Mouse (Mus musculus) lung, embryonic 14.5 days (tissue): ENCODE measurements around the gene Dld. TPM values are rescaled to one million over a fixed set of nuclear protein-coding genes. Genes with fewer than 3 reads are reported as not detected.

ENCODE experiments used
- ATAC-seq: fragments of 200-750 bp; cut with Nextera tagmentation; 2 replicates; pipeline ENCODE4 v1.8.0; 2017; ENCODE audit warnings: mild to moderate bottlenecking, moderate TSS enrichment, moderate library complexity; ENCODE audit not compliant: insufficient read depth
- DNase-seq: peaks from one replicate; pipeline ENCODE4 v3.0.0-alpha.2; 2015
- H3K27ac ChIP-seq: fragments of 300-500 bp; sonication (generic); 2 replicates; pipeline ENCODE4 v1.5.1; 2014; ENCODE audit warnings: low read depth, mild to moderate bottlenecking, moderate library complexity
- H3K27me3 ChIP-seq: fragments of 300-500 bp; sonication (generic); 2 replicates; pipeline ENCODE4 v1.6.1; 2014; ENCODE audit warnings: low read length, control low read depth; ENCODE audit not compliant: insufficient read depth
- H3K36me3 ChIP-seq: fragments of 300-500 bp; sonication (generic); 2 replicates; pipeline ENCODE4 v1.6.1; 2014; ENCODE audit warnings: control low read depth; ENCODE audit not compliant: insufficient read depth
- H3K4me1 ChIP-seq: fragments of 300-500 bp; sonication (generic); 2 replicates; pipeline ENCODE4 v1.6.1; 2014; ENCODE audit warnings: antibody characterized with exemption, control low read depth; ENCODE audit not compliant: insufficient read depth
- H3K4me2 ChIP-seq: fragments of 300-500 bp; sonication (generic); 2 replicates; pipeline ENCODE4 v1.6.1; 2014; ENCODE audit warnings: mild to moderate bottlenecking
- H3K4me3 ChIP-seq: fragments of 300-500 bp; sonication (generic); 2 replicates; pipeline ENCODE4 v1.5.1; 2014; ENCODE audit warnings: low read depth, low read length
- H3K9ac ChIP-seq: fragments of 300-500 bp; sonication (generic); 2 replicates; pipeline ENCODE4 v1.6.1; 2014
- H3K9me3 ChIP-seq: fragments of 300-500 bp; sonication (generic); 2 replicates; pipeline ENCODE4 v1.6.1; 2016; ENCODE audit warnings: low read depth, low read length, control low read depth
- CTCF ChIP-seq: IDR thresholded peaks from 2 replicates; pipeline ENCODE4 v1.5.1; 2016; ENCODE audit warnings: antibody characterized with exemption, low read depth
- WGBS: fragments of 180-500 bp; shearing (Covaris S2); extraction: QIAGEN DNeasy Blood & Tissue Kit; methylation state at CpG from one replicate; pipeline ENCODE4 v1.1.7; 2014; 5-methylcytosine and 5-hydroxymethylcytosine counted together
- polyA plus RNA-seq: library from polyadenylated mRNA; unstranded; fragments of >200 nt; fragmentation: Nextera tagmentation; extraction: Ambion mirVana; gene quantifications from 2 replicates; pipeline ENCODE4 v1.2.1, GENCODE M21; 2014

Dld gene
- polyA plus RNA-seq, 1 experiment from 2014 or later, result 124 TPM

DNA sequence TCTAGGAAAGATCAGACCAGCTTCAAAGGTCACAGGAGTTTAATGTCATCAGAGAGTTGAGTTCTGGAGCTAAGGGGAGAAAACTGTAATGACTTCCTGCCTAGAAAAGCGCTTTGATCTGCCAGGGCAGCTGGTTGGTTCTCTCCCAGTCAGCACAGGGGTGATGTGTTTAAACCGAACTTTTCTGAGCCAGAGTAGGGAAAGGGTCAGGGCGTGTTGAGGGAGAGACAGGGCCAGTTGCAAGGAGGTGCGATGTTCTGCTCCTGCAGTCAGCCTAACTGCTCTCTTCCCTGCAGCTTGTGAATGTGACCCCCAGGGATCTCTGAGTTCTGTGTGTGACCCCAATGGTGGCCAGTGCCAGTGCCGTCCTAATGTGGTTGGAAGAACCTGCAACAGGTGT, 49.0 kb downstream of the Dld start:
- Histone ChIP-seq H3K4me2 (no peak overlapping the region), H3K27ac (no peak overlapping the region), H3K36me3 (peaks cover 100% of the 10 kb centered on the region), H3K27me3 (no peaks in the 10 kb centered on the region), H3K9me3 (no peaks in the 10 kb centered on the region), H3K4me1 (no peaks in the 10 kb centered on the region), H3K9ac (no peak overlapping the region), H3K4me3 (no peak overlapping the region)
- TF ChIP-seq CTCF, result no peak
- no peak for DNase-seq
- 66% methylated on average over 5 of the region's 5 CpGs for WGBS
- ATAC-seq, result 0 out of 2 replicates have a peak, but pooled peaks have one; percentile 15

- no peak; the same call in 1 of the 2 replicates for TF ChIP-seq CTCF
- peaks cover 99% of the 10 kb centered on the region for H3K36me3 ChIP-seq
- ATAC-seq (no peak), DNase-seq (no peak)
- 92% methylated on average over 9 of the region's 9 CpGs for WGBS
- no peaks in the 10 kb centered on the region for H3K27me3 ChIP-seq
- no peak overlapping the region for H3K4me2 ChIP-seq
- no peaks in the 10 kb centered on the region for H3K9me3 ChIP-seq
- no peak overlapping the region for H3K27ac ChIP-seq
- H3K9ac ChIP-seq, result no peak overlapping the region
- no peaks in the 10 kb centered on the region for H3K4me1 ChIP-seq
- H3K4me3 ChIP-seq, result no peak overlapping the region
Observed at GRCm38 (mm10) chr12:31300276-31300675, 51.0 kb downstream of the Dld start.

DNA sequence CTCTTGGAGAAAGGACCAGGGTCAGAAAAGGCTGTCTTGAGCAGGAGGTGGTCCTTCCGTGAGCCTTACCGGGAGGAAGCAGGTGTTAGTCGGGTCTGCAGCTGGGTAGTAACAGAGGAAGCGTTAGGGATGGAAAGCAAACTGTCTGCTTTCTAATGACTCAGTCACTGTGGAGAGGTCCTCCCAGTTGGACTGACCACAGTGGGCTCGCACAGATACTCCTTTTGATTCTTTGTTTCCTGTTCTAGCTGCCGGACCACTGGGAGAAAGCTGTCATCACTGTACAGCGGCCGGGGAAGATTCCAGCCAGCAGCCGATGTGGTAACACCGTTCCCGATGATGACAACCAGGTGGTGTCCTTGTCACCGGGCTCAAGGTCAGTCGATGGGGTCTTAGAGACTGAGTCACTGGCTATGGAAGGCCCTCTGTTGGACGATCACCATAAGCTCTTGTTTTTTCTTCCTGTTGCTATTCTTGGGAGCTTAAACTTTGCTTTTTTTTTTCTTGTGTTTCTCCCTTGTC, 51.5 kb downstream of the Dld start:
- no peak; the same call in 1 of the 2 replicates for TF ChIP-seq CTCF
- no peak for ATAC-seq
- no peak overlapping the region for H3K27ac ChIP-seq
- no peak overlapping the region for H3K4me3 ChIP-seq
- H3K9ac ChIP-seq, result no peak overlapping the region
- WGBS, result 67% methylated on average over 14 of the region's 14 CpGs
- no peaks in the 10 kb centered on the region for H3K27me3 ChIP-seq
- H3K36me3 ChIP-seq, result peaks cover 96% of the 10 kb centered on the region
- DNase-seq, result no peak
- H3K4me2 ChIP-seq, result no peak overlapping the region
- H3K9me3 ChIP-seq, result no peaks in the 10 kb centered on the region
- peaks cover 2% of the 10 kb centered on the region; the same call in 1 of the 2 replicates for H3K4me1 ChIP-seq

GRCm38 (mm10) chr12:31299126-31299525, 52.1 kb downstream of the Dld start:
- Histone ChIP-seq H3K4me3 (no peak overlapping the region), H3K4me2 (no peak overlapping the region), H3K4me1 (peaks cover 4% of the 10 kb centered on the region; the same call in 1 of the 2 replicates), H3K36me3 (peaks cover 89% of the 10 kb centered on the region), H3K27me3 (no peaks in the 10 kb centered on the region), H3K27ac (no peak overlapping the region), H3K9ac (no peak overlapping the region), H3K9me3 (no peaks in the 10 kb centered on the region)
- no peak for TF ChIP-seq CTCF
- 92% methylated on average over 3 of the region's 3 CpGs for WGBS
- ATAC-seq (no peak), DNase-seq (no peak)

GRCm38 (mm10) chr12:31298530-31298929, 52.7 kb downstream of the Dld start:
- no peak overlapping the region for H3K4me2 ChIP-seq
- no peak for DNase-seq
- no peaks in the 10 kb centered on the region for H3K27me3 ChIP-seq
- no peak for TF ChIP-seq CTCF
- WGBS, result 93% methylated on average over 8 of the region's 8 CpGs
- H3K9me3 ChIP-seq, result no peaks in the 10 kb centered on the region
- H3K4me1 ChIP-seq, result peaks cover 4% of the 10 kb centered on the region; the same call in 1 of the 2 replicates
- no peak for ATAC-seq
- no peak overlapping the region for H3K9ac ChIP-seq
- H3K27ac ChIP-seq, result no peak overlapping the region
- peaks cover 87% of the 10 kb centered on the region for H3K36me3 ChIP-seq
- H3K4me3 ChIP-seq, result no peak overlapping the region

GRCm38 (mm10) chr12:31298122-31298521, 53.1 kb downstream of the Dld start:
- Histone ChIP-seq H3K27me3 (no peaks in the 10 kb centered on the region), H3K9me3 (no peaks in the 10 kb centered on the region), H3K36me3 (peaks cover 86% of the 10 kb centered on the region), H3K9ac (no peak overlapping the region), H3K4me2 (no peak overlapping the region), H3K4me1 (peaks cover 4% of the 10 kb centered on the region; the same call in 1 of the 2 replicates), H3K27ac (no peak overlapping the region), H3K4me3 (no peak overlapping the region)
- TF ChIP-seq CTCF, result no peak
- ATAC-seq, result no peak
- DNase-seq, result no peak
- WGBS, result 80% methylated on average over 4 of the region's 4 CpGs

GRCm38 (mm10) chr12:31296097-31296496, 55.2 kb downstream of the Dld start:
- no peak for ATAC-seq

More at GRCm38 (mm10) chr12:31296097-31296496, 55.2 kb downstream of the Dld start:
- H3K4me1 ChIP-seq, result peaks cover 4% of the 10 kb centered on the region; the same call in 1 of the 2 replicates
- no peak overlapping the region for H3K4me3 ChIP-seq
- no peak for DNase-seq
- TF ChIP-seq CTCF, result no peak
- H3K9ac ChIP-seq, result no peak overlapping the region
- no peak overlapping the region for H3K4me2 ChIP-seq
- H3K9me3 ChIP-seq, result no peaks in the 10 kb centered on the region
- peaks cover 86% of the 10 kb centered on the region for H3K36me3 ChIP-seq
- WGBS, result 80% methylated on average over 4 of the region's 4 CpGs
- H3K27me3 ChIP-seq, result no peaks in the 10 kb centered on the region
- no peak overlapping the region for H3K27ac ChIP-seq
